Mouse (Mus musculus) heart, embryonic 13.5 days (tissue): ENCODE results near the gene Smtnl2. TPM values are rescaled to one million over a fixed set of nuclear protein-coding genes. Genes with fewer than 3 reads are reported as not detected.
"Not testable (repeated sequence)": the region's sequence is repeated elsewhere in the genome, so short reads cannot be mapped to it uniquely, and the experiment has no call there.

ENCODE experiments used
- ATAC-seq: fragments of 200-750 bp; cut with Nextera tagmentation; 2 replicates; pipeline ENCODE4 v1.8.0; 2017; ENCODE audit warnings: moderate TSS enrichment; ENCODE audit not compliant: insufficient number of reproducible peaks, low FRiP score, low TSS enrichment; ENCODE audit errors: extremely low read depth
- H3K27ac ChIP-seq: fragments of 300-500 bp; sonication (generic); replicated peaks from 2 replicates; pipeline ENCODE4 v1.5.1; 2015; ENCODE audit warnings: moderate library complexity, mild to moderate bottlenecking, inconsistent platforms
- H3K27me3 ChIP-seq: fragments of 300-500 bp; sonication (generic); replicated peaks from 2 replicates; pipeline ENCODE4 v1.6.1; 2015; ENCODE audit warnings: mild to moderate bottlenecking, inconsistent platforms
- H3K36me3 ChIP-seq: fragments of 300-500 bp; sonication (generic); 2 replicates; pipeline ENCODE4 v1.6.1; 2015; ENCODE audit warnings: mild to moderate bottlenecking, inconsistent platforms
- H3K4me1 ChIP-seq: fragments of 300-500 bp; sonication (generic); 2 replicates; pipeline ENCODE4 v1.6.1; 2015; ENCODE audit warnings: inconsistent platforms
- H3K4me2 ChIP-seq: fragments of 300-500 bp; sonication (generic); 2 replicates; pipeline ENCODE4 v1.6.1; 2015; ENCODE audit warnings: inconsistent platforms, mild to moderate bottlenecking, moderate library complexity
- H3K4me3 ChIP-seq: fragments of 300-500 bp; sonication (generic); 2 replicates; pipeline ENCODE4 v1.5.1; 2015; ENCODE audit warnings: moderate library complexity, mild to moderate bottlenecking, inconsistent platforms
- H3K9ac ChIP-seq: fragments of 300-500 bp; sonication (generic); 2 replicates; pipeline ENCODE4 v1.6.1; 2015; ENCODE audit warnings: inconsistent platforms, mild to moderate bottlenecking, moderate library complexity
- H3K9me3 ChIP-seq: fragments of 300-500 bp; sonication (generic); 2 replicates; pipeline ENCODE4 v1.6.1; 2016; ENCODE audit warnings: inconsistent platforms
- WGBS: fragments of 180-500 bp; shearing (Covaris S2); methylation state at CpG from one replicate; pipeline ENCODE4 v1.1.7; 2015; ENCODE audit warnings: mixed read lengths; 5-methylcytosine and 5-hydroxymethylcytosine counted together
- polyA plus RNA-seq: library from polyadenylated mRNA; unstranded; fragments of >200 nt; fragmentation: Nextera tagmentation; extraction: Ambion mirVana; gene quantifications from 2 replicates; pipeline ENCODE4 v1.2.1, GENCODE M21; 2015

Gene Smtnl2
- polyA plus RNA-seq, 1 experiment from 2014 or later, result 145 TPM

DNA sequence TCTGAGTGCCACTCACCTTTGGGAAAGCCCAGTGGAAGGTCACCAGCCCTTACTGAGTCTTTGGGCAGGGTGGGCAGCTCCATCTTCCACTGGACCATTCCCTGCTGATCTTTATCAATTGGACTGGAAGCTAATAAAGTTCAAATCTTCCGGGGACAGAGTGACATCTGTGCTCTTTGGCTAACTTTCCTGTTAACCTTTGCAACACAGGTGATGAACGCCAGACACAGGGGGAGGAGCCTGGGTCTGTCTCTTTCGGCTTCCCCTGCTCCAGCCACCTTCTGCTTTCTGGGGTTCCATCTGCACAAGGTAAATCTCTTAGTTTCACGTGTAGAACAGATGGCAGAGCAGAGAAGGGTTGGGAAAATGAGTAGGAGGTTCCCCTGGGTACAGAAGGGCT, 26.9 kb upstream of the Smtnl2 start:
- Histone ChIP-seq H3K9me3 (no peaks in the 10 kb centered on the region), H3K27ac (no peak overlapping the region), H3K9ac (no peak overlapping the region), H3K4me1 (peaks cover 34% of the 10 kb centered on the region), H3K4me3 (no peak overlapping the region), H3K36me3 (peaks cover 12% of the 10 kb centered on the region), H3K4me2 (no peak overlapping the region), H3K27me3 (0 out of 2 replicates have a peak, but pooled peaks cover 6% of the 10 kb centered on the region)
- ATAC-seq, result no peak
- WGBS, result 57% methylated on average over 4 of the region's 4 CpGs

DNA sequence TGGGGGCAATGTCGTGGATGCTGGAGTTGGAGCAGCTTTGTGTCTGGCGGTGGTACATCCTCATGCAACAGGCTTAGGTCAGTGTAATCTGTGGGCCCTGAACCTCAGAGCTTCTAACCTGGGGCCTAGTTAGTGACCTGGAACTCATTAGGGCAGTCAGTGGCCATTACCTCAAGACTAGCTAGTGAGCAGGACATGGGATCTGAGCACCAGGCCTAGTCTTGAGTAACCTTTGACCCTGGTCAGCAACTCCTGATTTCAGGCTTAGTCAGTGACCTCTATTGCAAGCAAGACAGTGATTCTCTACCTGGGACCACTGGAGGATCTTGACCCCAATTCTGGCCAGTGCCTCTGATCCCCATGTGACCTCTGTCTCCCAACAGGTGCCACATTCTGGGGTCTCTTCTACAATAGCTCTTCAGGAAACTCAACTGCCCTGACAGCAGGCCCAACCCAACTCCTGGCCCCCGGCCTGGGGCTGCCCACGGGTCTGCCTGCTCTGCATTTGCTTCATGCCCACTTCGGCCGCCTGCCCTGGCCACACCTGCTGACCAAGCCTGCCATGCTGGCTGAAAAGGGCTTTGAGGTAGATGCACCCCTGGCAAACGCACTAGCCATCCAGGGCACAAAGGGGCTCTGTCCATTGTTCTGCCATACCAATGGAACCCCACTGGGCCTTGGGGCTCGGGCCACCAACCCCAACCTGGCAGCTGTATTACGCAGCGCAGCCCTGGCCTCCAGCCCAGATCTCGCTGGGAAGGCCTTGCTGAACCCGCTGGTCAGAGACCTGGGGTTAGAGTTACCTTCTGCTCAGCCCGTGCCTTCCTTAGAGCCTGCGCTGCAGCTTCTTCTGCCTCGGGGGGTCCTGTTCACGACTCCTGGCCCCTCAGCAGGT, 25.5 kb upstream of the Smtnl2 start:
- WGBS, result 82% methylated on average over 16 of the region's 16 CpGs

DNA sequence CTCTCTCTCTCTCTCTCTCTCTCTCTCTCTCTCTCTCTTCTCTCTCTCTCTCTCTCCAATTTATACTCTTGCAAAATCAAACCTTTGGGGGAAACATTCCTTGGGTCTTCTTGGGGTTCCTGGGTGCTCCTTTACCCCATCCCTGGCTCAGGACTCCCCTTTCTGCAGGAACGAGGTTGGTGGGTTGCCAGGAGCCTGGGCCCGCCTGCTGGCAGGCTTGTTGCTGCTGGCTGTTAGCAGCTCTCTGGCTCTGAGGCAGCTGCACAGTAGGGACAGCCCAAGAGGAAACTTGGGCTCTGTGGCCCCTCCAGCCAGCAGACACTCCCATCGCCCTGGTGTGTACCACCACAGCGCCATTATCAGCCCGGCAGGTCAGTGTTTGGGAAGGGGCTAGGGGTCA, 24.8 kb upstream of the Smtnl2 start:
- H3K4me3 ChIP-seq, result no peak overlapping the region
- H3K4me2 ChIP-seq, result no peak overlapping the region
- no peaks in the 10 kb centered on the region for H3K9me3 ChIP-seq
- no peaks in the 10 kb centered on the region for H3K36me3 ChIP-seq
- H3K27me3 ChIP-seq, result 0 out of 2 replicates have a peak, but pooled peaks cover 6% of the 10 kb centered on the region
- 69% methylated on average over 5 of the region's 5 CpGs for WGBS
- ATAC-seq, result no peak
- H3K9ac ChIP-seq, result no peak overlapping the region
- H3K4me1 ChIP-seq, result peaks cover 20% of the 10 kb centered on the region
- no peak overlapping the region for H3K27ac ChIP-seq

More for the DNA sequence above, 25.5 kb upstream of the Smtnl2 start:
- H3K4me3 ChIP-seq, result no peak overlapping the region
- H3K4me2 ChIP-seq, result no peak overlapping the region
- no peak overlapping the region for H3K27ac ChIP-seq
- H3K9ac ChIP-seq, result no peak overlapping the region
- ATAC-seq, result no peak
- H3K27me3 ChIP-seq, result 0 out of 2 replicates have a peak, but pooled peaks cover 6% of the 10 kb centered on the region
- H3K9me3 ChIP-seq, result no peaks in the 10 kb centered on the region
- H3K4me1 ChIP-seq, result peaks cover 24% of the 10 kb centered on the region
- H3K36me3 ChIP-seq, result no peaks in the 10 kb centered on the region

DNA sequence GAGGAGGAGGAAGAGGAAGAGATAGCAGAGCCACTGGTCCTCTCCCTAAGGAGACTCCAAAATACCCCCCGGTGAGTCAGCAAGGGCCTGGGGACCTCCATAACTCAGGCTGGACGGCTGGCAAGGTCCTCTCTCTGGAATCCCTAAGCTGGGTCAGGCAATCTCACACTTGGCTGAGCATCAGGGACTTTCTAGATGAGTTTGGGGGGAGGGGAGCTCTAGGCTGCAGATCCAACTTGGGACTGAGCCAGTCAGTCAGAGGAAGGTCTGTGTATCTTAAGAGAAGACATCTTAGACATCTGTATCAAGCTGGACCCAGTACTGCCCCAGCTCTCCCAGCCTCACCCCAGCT, 24.2 kb upstream of the Smtnl2 start:
- H3K27me3 ChIP-seq, result 0 out of 2 replicates have a peak, but pooled peaks cover 6% of the 10 kb centered on the region
- H3K4me2 ChIP-seq, result no peak overlapping the region
- H3K9ac ChIP-seq, result no peak overlapping the region
- ATAC-seq, result no peak
- 24% methylated on average over 2 of the region's 2 CpGs for WGBS
- H3K4me1 ChIP-seq, result peaks cover 20% of the 10 kb centered on the region
- H3K9me3 ChIP-seq, result no peaks in the 10 kb centered on the region
- no peak overlapping the region for H3K27ac ChIP-seq
- no peaks in the 10 kb centered on the region for H3K36me3 ChIP-seq
- H3K4me3 ChIP-seq, result no peak overlapping the region

DNA sequence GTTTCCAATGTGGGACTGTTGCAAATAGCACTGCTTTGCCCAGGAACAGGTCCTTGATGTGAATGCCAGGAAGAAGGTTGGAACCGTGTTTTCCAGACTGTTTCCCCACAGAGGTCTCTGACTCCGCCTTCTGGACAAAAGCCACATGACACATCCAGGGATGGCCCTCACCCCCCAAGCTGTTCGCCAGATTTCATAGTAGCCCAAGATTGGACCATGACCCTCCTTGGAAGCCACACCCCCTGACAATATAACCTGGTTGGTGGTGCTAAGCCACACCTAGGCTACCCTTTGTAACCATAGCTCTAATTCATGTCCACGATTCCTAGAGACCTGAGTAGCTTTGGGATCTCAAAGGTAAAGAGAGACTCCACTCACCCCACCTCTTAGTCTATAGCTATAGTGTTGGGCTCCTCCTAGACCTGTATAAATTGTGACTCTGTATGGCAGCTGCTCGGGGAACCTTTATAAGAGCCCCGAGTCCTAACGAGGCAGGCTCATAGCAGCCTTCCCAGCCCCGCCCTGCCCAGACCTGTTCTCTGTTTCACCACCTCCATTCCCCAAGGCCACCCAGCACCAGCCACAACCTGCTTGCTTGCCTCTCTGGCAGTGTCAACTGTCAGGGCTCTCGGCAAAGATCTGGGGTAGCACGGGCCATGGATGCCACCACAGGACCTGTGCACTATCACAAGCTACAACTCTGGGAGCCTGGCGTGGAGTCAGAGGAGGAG, 23.6 kb upstream of the Smtnl2 start, which contains the start of gene Ggt6:
Gene Ggt6 (plus strand): TSS at position 564 of the 731 bp plus-strand sequence.
- H3K36me3 ChIP-seq, result no peaks in the 10 kb centered on the region
- H3K9me3 ChIP-seq, result no peaks in the 10 kb centered on the region
- H3K27me3 ChIP-seq, result 0 out of 2 replicates have a peak, but pooled peaks cover 6% of the 10 kb centered on the region
- no peak within 1 kb of the TSS for H3K4me3 ChIP-seq
- H3K27ac ChIP-seq, result no peak within 1 kb of the TSS
- 52% methylated on average over 11 of the region's 11 CpGs for WGBS
- no peak; the same call in 1 of the 2 replicates for ATAC-seq
- H3K4me1 ChIP-seq, result peaks cover 20% of the 10 kb centered on the region
- no peak within 1 kb of the TSS for H3K9ac ChIP-seq
- no peak within 1 kb of the TSS for H3K4me2 ChIP-seq

DNA sequence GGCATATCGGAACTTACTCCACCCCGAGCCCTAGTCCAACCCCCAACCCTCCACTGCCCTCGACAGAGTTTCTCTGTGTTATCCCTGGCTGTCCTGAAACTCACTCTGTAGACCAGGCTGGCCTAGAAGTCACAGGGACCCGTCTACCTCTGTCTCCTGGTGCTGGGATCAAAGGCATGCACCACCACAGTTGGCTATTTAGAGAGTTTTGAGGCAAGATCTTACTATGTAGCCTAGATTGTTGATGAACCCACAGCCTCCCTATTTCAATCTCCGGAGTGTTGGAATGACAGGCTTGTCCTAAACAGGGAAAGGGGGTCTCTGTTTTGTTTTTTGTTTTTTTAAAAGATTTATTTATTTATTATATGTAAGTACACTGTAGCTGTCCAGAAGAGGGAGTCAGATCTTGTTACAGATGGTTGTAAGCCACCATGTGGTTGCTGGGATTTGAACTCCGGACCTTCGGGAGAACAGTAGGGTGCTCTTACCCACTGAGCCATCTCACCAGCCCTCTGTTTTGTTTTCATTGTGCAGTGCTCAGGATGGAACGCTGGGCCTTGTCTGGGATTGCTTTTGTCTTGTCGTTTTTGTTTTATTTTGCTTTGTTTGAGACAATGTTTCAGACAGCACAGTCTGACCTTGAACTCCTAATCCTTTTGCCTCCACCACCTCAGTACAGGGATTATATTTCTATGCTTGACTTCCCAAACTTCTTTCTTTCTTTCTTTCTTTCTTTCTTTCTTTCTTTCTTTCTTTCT, 19.0 kb upstream of the Smtnl2 start:
- not testable (repeated sequence) for H3K27me3 ChIP-seq, H3K9me3 ChIP-seq, H3K4me2 ChIP-seq, H3K36me3 ChIP-seq, ATAC-seq, H3K27ac ChIP-seq, H3K9ac ChIP-seq, H3K4me3 ChIP-seq
- 59% methylated on average over 9 of the region's 9 CpGs for WGBS
- peaks cover 10% of the 10 kb centered on the region for H3K4me1 ChIP-seq

DNA sequence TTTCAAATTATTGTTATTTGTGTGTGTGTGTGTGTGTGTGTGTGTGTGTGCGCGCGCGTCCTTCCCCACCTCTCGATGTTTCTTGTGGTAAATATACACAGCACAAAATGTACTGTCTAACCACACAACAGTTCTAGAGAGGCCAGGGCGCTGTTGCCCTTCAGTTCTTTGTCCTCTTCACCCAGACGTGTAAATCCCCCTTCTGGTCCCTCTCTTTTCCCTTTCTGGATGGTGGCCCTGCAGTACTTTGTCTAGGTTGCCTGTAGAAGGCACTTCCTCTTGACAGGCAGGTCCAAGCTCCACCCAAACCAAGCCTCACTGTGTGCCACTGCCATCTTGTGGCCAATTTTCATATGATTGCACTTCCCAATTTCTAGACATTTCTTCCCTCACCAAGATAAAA, 17.8 kb upstream of the Smtnl2 start:
- no peaks in the 10 kb centered on the region for H3K27me3 ChIP-seq
- WGBS, result 33% methylated on average over 7 of the region's 7 CpGs
- no peaks in the 10 kb centered on the region for H3K4me1 ChIP-seq
- H3K9ac ChIP-seq, result no peak overlapping the region
- H3K9me3 ChIP-seq, result no peaks in the 10 kb centered on the region
- no peaks in the 10 kb centered on the region for H3K36me3 ChIP-seq
- no peak overlapping the region for H3K27ac ChIP-seq
- 0 out of 2 replicates have a peak, but pooled peaks have one; percentile 51 for ATAC-seq
- H3K4me2 ChIP-seq, result peak overlapping the region; percentile 57
- H3K4me3 ChIP-seq, result peak overlapping the region; percentile 28

DNA sequence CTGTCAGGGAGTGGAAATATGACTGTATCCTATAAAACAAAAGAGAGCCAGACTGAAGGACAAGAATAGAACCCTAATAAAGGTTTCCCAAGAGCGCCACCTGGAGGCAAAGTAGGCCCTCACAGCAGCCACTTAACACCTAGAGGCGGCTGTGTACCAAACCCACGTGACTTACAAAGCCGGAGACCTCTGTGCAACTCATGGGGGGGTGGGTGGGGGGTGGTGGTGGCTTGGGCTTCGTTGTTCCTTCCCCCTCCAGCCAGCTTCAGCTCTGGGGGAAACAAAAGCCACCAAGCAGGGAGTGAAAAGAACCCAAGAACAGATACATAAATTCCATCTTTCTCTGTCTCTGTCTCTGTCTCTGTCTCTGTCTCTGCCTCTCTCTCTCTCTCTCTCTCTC, 17.2 kb upstream of the Smtnl2 start:
- Histone ChIP-seq H3K4me2 (peak overlapping the region; percentile 57), H3K9me3 (no peaks in the 10 kb centered on the region), H3K27me3 (no peaks in the 10 kb centered on the region), H3K27ac (no peak overlapping the region), H3K9ac (no peak overlapping the region), H3K4me3 (no peak overlapping the region), H3K4me1 (no peaks in the 10 kb centered on the region), H3K36me3 (no peaks in the 10 kb centered on the region)
- 4% methylated on average over 5 of the region's 5 CpGs for WGBS
- ATAC-seq, result no peak

DNA sequence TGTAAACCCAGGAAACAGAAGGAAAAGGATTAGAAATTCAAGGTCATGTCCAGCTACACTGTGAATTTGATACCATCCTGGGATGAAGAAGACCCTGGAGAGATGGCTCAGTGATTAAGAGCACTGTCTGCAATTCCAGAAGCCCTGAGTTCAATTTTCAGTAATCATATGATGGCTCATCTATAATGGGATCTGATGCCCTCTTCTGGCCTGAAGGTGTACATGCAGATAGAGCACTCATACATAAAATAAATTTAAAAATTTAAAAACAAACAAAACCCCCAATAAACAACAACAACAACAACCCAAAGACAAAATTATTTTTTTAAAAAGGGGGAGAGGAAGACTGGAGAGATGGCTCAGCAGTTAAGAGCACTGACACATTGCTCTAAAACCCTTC, 15.4 kb upstream of the Smtnl2 start:
- no peak for ATAC-seq
- Histone ChIP-seq H3K27me3 (no peaks in the 10 kb centered on the region), H3K4me2 (no peak overlapping the region)

DNA sequence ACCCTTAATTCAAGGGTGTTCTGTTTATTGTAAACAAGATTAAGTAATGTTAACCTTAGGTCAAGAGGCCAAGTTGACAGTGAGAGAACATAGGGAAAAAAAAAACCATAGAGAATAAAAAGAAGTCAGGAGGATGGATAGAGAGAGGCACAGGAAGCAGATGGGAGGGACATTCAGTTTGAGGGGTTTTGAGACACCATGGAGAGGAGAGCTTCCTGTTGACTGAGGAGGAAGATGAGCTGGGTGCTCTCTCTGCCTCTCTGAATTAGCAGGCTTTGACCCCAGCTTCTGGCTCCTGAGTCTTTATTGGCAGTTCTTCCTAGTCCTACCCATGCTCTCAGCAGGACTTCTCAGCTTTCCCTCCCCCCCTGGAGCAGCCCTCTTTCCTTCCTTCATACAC, 13.7 kb upstream of the Smtnl2 start:
- no peak overlapping the region for H3K4me2 ChIP-seq
- no peaks in the 10 kb centered on the region for H3K4me1 ChIP-seq
- no peak overlapping the region for H3K27ac ChIP-seq
- no peak overlapping the region for H3K9ac ChIP-seq
- no peak overlapping the region for H3K4me3 ChIP-seq
- no peaks in the 10 kb centered on the region for H3K9me3 ChIP-seq
- H3K36me3 ChIP-seq, result no peaks in the 10 kb centered on the region
- no peaks in the 10 kb centered on the region for H3K27me3 ChIP-seq
- no peak for ATAC-seq

More for the DNA sequence above, 15.4 kb upstream of the Smtnl2 start:
- H3K27ac ChIP-seq, result no peak overlapping the region
- H3K4me1 ChIP-seq, result no peaks in the 10 kb centered on the region
- no peaks in the 10 kb centered on the region for H3K9me3 ChIP-seq
- no peak overlapping the region for H3K9ac ChIP-seq
- H3K4me3 ChIP-seq, result no peak overlapping the region
- no peaks in the 10 kb centered on the region for H3K36me3 ChIP-seq

DNA sequence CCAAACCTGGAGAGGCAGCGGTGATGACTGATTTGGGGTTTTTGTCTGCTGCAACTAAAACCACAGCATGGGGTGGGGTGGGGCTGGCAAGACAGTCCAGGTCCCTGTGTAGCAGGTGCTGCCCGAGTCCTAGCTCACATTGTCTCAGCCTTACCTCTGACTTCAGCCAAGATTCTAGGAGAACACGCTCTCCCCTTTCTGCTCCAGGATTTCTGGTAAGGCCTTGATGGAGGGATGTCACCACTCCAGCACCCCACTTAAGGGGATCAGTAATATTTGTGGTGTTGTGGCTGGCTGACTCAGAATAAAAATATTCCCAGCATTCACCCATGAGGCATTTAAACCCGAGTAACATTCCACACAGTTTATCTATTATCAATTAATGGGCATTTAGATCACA, 12.2 kb upstream of the Smtnl2 start:
- H3K9me3 ChIP-seq, result no peaks in the 10 kb centered on the region
- 77% methylated on average over 4 of the region's 4 CpGs for WGBS
- H3K27me3 ChIP-seq, result no peaks in the 10 kb centered on the region
- no peak overlapping the region for H3K4me2 ChIP-seq
- H3K36me3 ChIP-seq, result no peaks in the 10 kb centered on the region
- no peak for ATAC-seq
- H3K9ac ChIP-seq, result no peak overlapping the region
- H3K4me1 ChIP-seq, result peaks cover under 1% of the 10 kb centered on the region; the same call in 1 of the 2 replicates
- H3K27ac ChIP-seq, result no peak overlapping the region
- H3K4me3 ChIP-seq, result no peak overlapping the region
